ENCODE assay signal across 8 mouse cellular contexts in genomic region chr3:18624381-18625145, GRCm38 (mm10).
A peak's percentile ranks its signal among the peaks of the same experiment; 100 is the strongest.
DNase-seq lines count a peak whose midpoint lies in the region; ATAC-seq and TF ChIP-seq lines count a peak whose summit lies in the region.
"Had no signal": no experiment of that assay in that cellular context is flagged by ENCODE, and none has a peak within 500 bp of the region (broad histone marks: within the 10 kb centered on the region; RNA-seq: fewer than 3 reads in every experiment).

No protein-coding gene starts in this region.

- DNase-seq in NIH3T3 (ENCODE audit: low read depth), result peak; percentile 77
- DNase-seq in brain, embryonic 14.5 days (ENCODE audit: low read depth), result peak; percentile 88
- DNase-seq in gastrocnemius, postnatal 14 days, result peak; percentile 36
- DNase-seq in liver, embryonic 13.5 days, result no peak
- peak; percentile 35 for DNase-seq in neural tube, embryonic 11.5 days (ENCODE audit: low spot score)
- DNase-seq in T-cell, adult 2 months (ENCODE audit: low spot score), result no peak

- TF ChIP-seq CTCF in brain, embryonic 14.5 days (IDR thresholded peaks at IDR 0.05; ENCODE audit: borderline replicate concordance, extremely low read depth, insufficient read depth, insufficient read length), result no peak

- WGBS in intestine, embryonic 16.5 days, result 9% methylated on average over 10 of the region's 10 CpGs
- WGBS in liver, embryonic 13.5 days (ENCODE audit: insufficient replicate concordance), result 7% methylated on average over 10 of the region's 10 CpGs
- WGBS in neural tube, embryonic 11.5 days, result 7% methylated on average over 10 of the region's 10 CpGs

- peak overlapping the region; percentile 75 for H3K27ac ChIP-seq in intestine, embryonic 16.5 days (ENCODE audit: low read length)
- H3K27ac ChIP-seq in liver, embryonic 13.5 days, result no peak overlapping the region
- H3K27ac ChIP-seq in neural tube, embryonic 11.5 days (ENCODE audit: low read depth, low read length), result peak overlapping the region; percentile 11; the same call in 1 of the 2 replicates

- intact Hi-C loops in gastrocnemius, postnatal 14 days (cut with DNase I; ENCODE audit: low total_unique reads), result no loop called here

- peak overlapping the region; percentile 58; the same call in 1 of the 2 replicates for H3K9ac ChIP-seq in intestine, embryonic 16.5 days (ENCODE audit: low read depth, low read length)
- H3K9ac ChIP-seq in liver, embryonic 13.5 days, result no peak overlapping the region
- H3K9ac ChIP-seq in neural tube, embryonic 11.5 days (ENCODE audit: low read length), result peak overlapping the region; percentile 20

- H3K4me3 ChIP-seq in intestine, embryonic 16.5 days (ENCODE audit: low read length), result peak overlapping the region; percentile 41
- peak overlapping the region; percentile 18 for H3K4me3 ChIP-seq in liver, embryonic 13.5 days (replicated peaks)
- H3K4me3 ChIP-seq in neural tube, embryonic 11.5 days (ENCODE audit: low read depth, low read length), result peak overlapping the region; percentile 24
- H3K4me3 ChIP-seq: erythroblast, embryonic 14.5 days had no signal

- H3K9me3 ChIP-seq in intestine, embryonic 16.5 days (ENCODE audit: control insufficient read depth, low read length), result no peaks in the 10 kb centered on the region
- no peaks in the 10 kb centered on the region for H3K9me3 ChIP-seq in liver, embryonic 13.5 days (replicated peaks)
- no peaks in the 10 kb centered on the region for H3K9me3 ChIP-seq in neural tube, embryonic 11.5 days (ENCODE audit: control insufficient read depth, low read length)

- peak; percentile 49 for ATAC-seq in intestine, embryonic 16.5 days
- ATAC-seq in liver, embryonic 13.5 days (ENCODE audit: low read depth), result no peak
- ATAC-seq in neural tube, embryonic 11.5 days (ENCODE audit: insufficient read depth, low FRiP score, low TSS enrichment), result 0 out of 2 replicates have a peak, but pooled peaks have one; percentile 28

- H3K4me1 ChIP-seq in intestine, embryonic 16.5 days (ENCODE audit: control insufficient read depth, insufficient read depth, low read length), result peaks cover 14% of the 10 kb centered on the region
- H3K4me1 ChIP-seq in liver, embryonic 13.5 days (replicated peaks), result 0 out of 2 replicates have a peak, but pooled peaks cover 6% of the 10 kb centered on the region
- peaks cover 12% of the 10 kb centered on the region for H3K4me1 ChIP-seq in neural tube, embryonic 11.5 days (ENCODE audit: control insufficient read depth, insufficient read depth, low read length)

- TF ChIP-seq POLR2A in brain, embryonic 14.5 days (IDR thresholded peaks at IDR 0.05; ENCODE audit: borderline replicate concordance, extremely low read depth, insufficient read depth, insufficient read length, poor library complexity, severe bottlenecking), result no peak

- H3K27me3 ChIP-seq in intestine, embryonic 16.5 days (replicated peaks; ENCODE audit: control insufficient read depth, insufficient read depth, low read length), result no peaks in the 10 kb centered on the region
- no peaks in the 10 kb centered on the region for H3K27me3 ChIP-seq in liver, embryonic 13.5 days
- no peaks in the 10 kb centered on the region for H3K27me3 ChIP-seq in neural tube, embryonic 11.5 days (ENCODE audit: control insufficient read depth, insufficient read depth, low read length)

- H3K4me2 ChIP-seq in intestine, embryonic 16.5 days (ENCODE audit: low read depth, low read length), result peak overlapping the region; percentile 61
- H3K4me2 ChIP-seq in liver, embryonic 13.5 days, result peak overlapping the region; percentile 56
- peak overlapping the region; percentile 43 for H3K4me2 ChIP-seq in neural tube, embryonic 11.5 days (ENCODE audit: low read depth)

- no peaks in the 10 kb centered on the region for H3K36me3 ChIP-seq in intestine, embryonic 16.5 days (ENCODE audit: control insufficient read depth, insufficient read depth, low read length)
- H3K36me3 ChIP-seq in liver, embryonic 13.5 days, result no peaks in the 10 kb centered on the region
- no peaks in the 10 kb centered on the region for H3K36me3 ChIP-seq in neural tube, embryonic 11.5 days (ENCODE audit: control insufficient read depth, insufficient read depth, low read length)

Comparison
In these comparisons a context has a peak if more than half of its experiments do, and no peak if none do; other contexts are left out.
1. DNase-seq: peak in NIH3T3 (single experiment), brain, embryonic 14.5 days (single experiment), gastrocnemius, postnatal 14 days (single experiment) and neural tube, embryonic 11.5 days (single experiment); none in liver, embryonic 13.5 days (single experiment) and T-cell, adult 2 months (single experiment).
2. Peak in every context shown above with its lines, with median percentiles within 50 percentile points of each other: H3K4me2 ChIP-seq and H3K4me3 ChIP-seq.